Mouse (Mus musculus): ENCODE results near the gene C1galt1.

GRCm38 (mm10) chr6:7845680-7846017 lies 1.0 kb downstream of the C1galt1 start:
- TF ChIP-seq MEF2A (IDR thresholded peaks at IDR 0.05; ENCODE audit: extremely low read depth, insufficient replicate concordance, low read depth, low read length, poor library complexity, severe bottlenecking) (no peak), EP300 (IDR thresholded peaks at IDR 0.05; ENCODE audit: low read depth in 1 of 2, low read length in 2 of 2) (no peak; a peak in 2 of 4 replicates), TCF12 (IDR thresholded peaks at IDR 0.05; ENCODE audit: low read depth, low read length) (no peak), CHD2 (IDR thresholded peaks at IDR 0.05; ENCODE audit: low read length) (no peak)
